Mouse (Mus musculus): Measurements from ENCODE around the gene Inka2.

Inka2 gene

GRCm38 (mm10) chr3:105722510-105722909 lies 18.1 kb downstream of the Inka2 start:
- no peak for DNase-seq (ENCODE audit: low spot score)

DNA sequence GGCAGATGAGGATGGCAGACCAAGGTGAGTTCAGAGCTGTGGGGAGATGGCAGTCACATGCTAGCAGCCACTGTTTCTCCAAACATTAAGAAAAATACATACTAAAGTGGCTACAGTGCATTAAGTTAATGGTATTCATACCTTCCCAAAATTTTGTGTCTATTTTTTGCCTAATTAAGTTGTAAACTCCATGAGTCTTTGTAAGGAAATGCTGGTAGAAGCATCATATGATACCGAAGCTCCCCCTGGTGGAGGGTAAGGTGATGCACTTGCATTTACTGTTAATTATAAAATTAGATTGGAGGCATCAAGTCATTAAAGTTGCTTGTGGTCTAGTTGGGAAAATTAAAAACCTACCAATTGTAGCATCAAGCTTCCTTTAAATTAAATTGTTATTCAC lies 21.6 kb downstream of the Inka2 start:
- peak; percentile 47 for DNase-seq (ENCODE audit: low spot score)

- DNase-seq (ENCODE audit: low spot score): no peak
These were observed 28.0 kb downstream of the Inka2 start for GRCm38 (mm10) chr3:105732360-105732759.

GRCm38 (mm10) chr3:105733538-105733937 lies 29.1 kb downstream of the Inka2 start:
- no peak for DNase-seq (ENCODE audit: low spot score)

DNA sequence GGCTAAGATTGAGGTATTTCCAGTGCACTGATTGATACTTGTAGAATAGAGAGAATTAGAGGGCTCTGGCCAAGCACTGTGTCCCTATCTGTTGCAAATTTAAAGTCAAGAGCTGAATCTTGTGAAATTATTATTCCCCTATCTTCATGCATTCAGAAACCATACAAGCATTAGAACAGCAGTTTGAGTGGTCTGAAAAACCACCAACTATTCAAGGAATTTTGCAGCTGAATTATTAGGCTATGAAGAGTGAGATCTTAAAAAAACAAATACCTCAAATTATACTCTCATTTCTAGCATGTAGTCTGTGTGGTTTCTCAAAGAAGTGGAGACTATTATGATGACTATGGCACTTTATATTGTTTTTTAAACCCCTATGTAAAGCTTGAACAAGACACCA lies 30.9 kb downstream of the Inka2 start:
- no peak for DNase-seq (ENCODE audit: low spot score)

DNA sequence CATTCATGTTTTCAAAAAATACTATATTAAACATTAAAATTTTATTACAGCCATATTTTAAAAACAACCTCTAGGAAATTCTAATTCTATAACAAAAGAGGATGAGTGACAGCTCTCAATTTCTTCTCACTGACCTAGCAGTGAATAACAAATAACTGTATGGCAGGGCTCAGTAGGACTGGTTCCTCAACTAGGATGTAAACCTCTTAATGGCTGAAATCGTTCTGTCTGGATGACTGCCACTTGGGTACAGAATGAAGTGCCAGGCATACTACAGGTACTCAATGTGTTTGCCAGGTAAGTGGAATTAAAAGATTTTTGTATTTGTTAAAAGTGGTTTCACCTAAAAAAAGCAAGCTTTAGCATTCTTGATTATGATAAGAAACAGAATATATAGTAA lies 31.7 kb downstream of the Inka2 start:
- no peak for DNase-seq (ENCODE audit: low spot score)

DNA sequence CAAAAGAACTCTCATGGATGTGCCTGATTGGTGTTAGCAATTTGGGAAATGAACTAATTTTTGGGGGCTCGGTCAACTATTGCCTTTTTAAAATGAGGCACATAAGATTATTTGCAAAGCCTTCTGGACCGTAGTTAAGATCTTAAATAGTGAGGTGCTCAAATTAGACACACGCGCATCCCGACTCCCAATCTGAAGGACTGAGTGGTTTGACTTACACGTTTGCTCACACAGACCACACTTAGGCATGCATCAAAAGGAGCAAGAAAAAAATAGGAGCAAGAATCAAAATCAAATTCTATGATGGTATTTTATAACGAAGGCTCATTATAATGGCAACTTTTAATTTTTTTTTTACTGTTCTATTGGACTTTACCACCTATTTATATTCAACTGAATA lies 32.7 kb downstream of the Inka2 start:
- no peak for DNase-seq (ENCODE audit: low spot score)

- DNase-seq (ENCODE audit: low spot score): no peak
These were observed 33.3 kb downstream of the Inka2 start for GRCm38 (mm10) chr3:105737666-105738065.

DNA sequence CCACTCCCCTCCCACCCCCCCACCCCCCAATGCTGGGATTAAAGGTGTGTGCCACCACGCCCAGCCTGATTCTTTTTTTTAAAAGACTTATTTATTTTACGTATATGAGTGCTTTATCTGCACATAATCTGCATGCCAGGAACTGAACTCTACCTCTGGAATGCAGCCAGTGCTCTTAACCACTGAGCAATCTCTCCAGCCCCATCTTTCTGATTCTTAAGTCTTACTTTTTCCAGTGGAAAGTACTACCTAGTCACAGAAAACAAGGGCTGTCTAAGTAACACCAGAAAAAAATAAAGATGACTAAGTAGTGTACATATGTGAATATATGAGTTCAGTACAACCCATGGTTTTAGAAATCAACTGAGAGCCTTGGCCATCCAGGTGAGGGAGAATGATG lies 42.1 kb downstream of the Inka2 start:
- DNase-seq (ENCODE audit: low spot score): no peak

DNA sequence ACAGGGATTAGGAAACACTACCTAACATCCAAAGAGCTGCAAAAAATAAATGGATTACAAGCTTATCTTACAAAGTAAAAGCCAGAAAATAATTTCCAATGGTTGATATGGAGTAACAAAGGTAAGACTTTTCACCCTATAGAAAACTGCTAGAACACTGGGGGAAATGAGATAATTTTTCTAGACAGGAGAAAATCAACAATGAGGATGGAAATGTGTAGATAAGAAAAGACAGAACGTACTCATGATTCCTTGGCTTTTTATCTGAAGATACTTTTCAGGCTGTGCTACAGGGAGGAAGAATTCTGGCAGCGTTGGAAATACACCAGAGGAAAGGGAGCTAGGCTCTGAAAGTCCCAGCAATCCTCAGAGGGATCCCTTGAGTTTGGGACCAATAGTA lies 46.4 kb downstream of the Inka2 start:
- DNase-seq (ENCODE audit: low spot score): no peak

- DNase-seq (ENCODE audit: low spot score): no peak
These were observed 49.8 kb downstream of the Inka2 start for GRCm38 (mm10) chr3:105754184-105754583.

DNA sequence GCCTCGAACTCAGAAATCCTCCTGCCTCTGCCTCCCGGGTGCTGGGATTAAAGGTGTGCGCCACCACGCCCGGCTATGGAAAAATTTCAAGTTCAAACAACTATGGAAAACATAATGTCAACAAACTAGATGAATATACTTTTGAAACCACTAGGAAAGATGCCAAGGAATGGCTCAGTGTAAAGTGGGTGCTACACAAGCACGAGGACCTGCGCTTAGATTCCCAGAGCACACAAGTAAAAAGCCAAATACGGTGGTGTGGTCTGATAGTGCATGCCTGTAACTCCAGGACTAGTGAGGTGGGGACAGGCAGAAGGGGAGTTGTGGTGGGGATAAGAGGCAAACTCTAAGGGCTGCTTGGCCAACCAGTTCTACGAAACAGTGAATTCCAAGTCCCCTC lies 50.7 kb downstream of the Inka2 start:
- no peak for DNase-seq (ENCODE audit: low spot score)

- DNase-seq (ENCODE audit: low spot score): no peak
These were observed 52.1 kb downstream of the Inka2 start for GRCm38 (mm10) chr3:105756505-105756904.

DNA sequence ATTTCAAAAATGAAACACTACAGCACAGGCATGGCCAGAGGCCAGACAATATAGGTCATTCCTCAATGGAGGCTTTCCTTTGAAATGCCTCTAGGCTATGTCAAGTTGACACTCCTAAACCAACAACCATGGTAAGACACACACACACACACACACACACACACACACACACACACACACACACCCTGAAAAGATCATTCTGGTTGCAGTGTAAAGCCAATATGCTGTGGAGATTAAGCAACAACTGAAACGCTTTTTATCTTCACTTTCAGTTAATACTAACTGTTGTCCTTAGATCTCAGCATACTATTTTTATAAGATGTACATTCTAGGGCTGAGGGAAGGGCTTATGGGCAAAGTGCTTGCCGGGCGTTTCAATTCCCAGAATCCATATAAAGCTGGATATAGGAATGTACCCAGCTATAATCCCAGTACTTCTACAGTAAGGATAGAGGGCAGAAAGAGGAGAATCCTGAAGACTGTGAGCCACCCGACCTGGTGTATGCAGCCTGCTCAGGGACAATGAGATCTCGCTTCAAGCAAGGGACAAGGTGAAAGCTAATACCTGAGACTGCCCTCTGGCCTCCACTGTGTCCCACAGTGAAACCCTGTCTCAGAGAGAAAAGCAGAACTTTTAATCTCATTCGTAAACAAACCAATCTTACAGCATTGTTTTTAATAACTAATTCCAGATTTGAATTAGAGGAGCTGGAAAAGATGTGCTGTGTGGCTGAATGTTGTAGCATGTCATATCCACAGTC lies 53.1 kb downstream of the Inka2 start:
- no peak for DNase-seq (ENCODE audit: low spot score)

GRCm38 (mm10) chr3:105758098-105758497 lies 53.7 kb downstream of the Inka2 start:
- no peak for DNase-seq (ENCODE audit: low spot score)

GRCm38 (mm10) chr3:105758658-105759057 lies 54.3 kb downstream of the Inka2 start:
- no peak for DNase-seq (ENCODE audit: low spot score)

DNA sequence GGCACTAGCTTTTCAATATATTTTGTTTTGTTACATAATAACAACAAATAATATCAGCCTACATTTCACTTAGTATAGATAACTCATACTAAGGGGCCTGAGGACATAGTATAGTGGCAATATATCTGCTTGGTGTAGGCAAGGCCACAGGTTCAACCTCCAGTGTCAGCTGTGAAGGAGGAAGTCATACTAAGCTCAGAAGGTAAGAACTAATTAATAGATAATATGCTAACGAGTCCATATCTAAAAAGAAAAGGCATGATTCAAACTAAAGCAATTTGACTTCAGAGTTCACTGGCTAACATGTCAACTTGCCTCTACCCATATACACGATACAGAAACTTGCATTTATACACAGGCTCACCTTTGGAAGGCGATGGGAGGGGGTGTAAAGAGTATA lies 55.7 kb downstream of the Inka2 start:
- no peak for DNase-seq (ENCODE audit: low spot score)

GRCm38 (mm10) chr3:105763132-105763851 lies 58.9 kb downstream of the Inka2 start:
- no peak for DNase-seq (ENCODE audit: low spot score)

DNA sequence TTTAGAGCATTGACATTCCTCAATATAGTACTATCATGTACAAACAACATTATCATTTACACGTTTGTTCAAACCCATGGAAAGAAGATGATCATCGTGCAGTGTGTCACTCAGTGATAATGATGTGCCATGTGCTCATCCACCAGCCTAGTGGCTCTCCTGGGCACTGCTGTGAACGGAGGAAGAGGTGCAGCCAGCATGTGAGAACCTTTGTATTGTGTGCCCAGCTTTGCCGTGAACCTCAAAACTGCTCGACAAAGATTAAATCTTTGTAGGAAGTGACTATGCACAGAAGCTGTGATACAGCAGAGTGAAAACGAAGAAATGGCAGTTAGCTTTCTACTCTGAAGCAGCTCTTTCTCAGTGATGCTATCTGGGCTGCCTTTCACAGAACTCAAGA lies 64.1 kb downstream of the Inka2 start:
- DNase-seq (ENCODE audit: low spot score): no peak

GRCm38 (mm10) chr3:105769380-105769779 lies 65.0 kb downstream of the Inka2 start:
- DNase-seq (ENCODE audit: low spot score): no peak

Measured in ovary, postnatal 14 days (tissue).